Mouse (Mus musculus) kidney, postnatal 0 days (tissue): ENCODE results near the gene Aldh1l1. TPM values are rescaled to one million over a fixed set of nuclear protein-coding genes. Genes with fewer than 3 reads are reported as not detected.

ENCODE experiments used
- ATAC-seq: fragments of 200-750 bp; cut with Nextera tagmentation; replicated peaks from 2 replicates; pipeline ENCODE4 v1.8.0; 2017; ENCODE audit warnings: low read depth, moderate number of reproducible peaks, moderate TSS enrichment, moderate library complexity; ENCODE audit not compliant: low FRiP score
- DNase-seq: peaks from one replicate; pipeline ENCODE4 v3.0.0-alpha.2; 2016; ENCODE audit warnings: low spot score
- H3K27ac ChIP-seq: fragments of 300-500 bp; sonication (generic); 2 replicates; pipeline ENCODE4 v1.5.1; 2014; ENCODE audit warnings: mild to moderate bottlenecking
- H3K27me3 ChIP-seq: fragments of 300-500 bp; sonication (generic); 2 replicates; pipeline ENCODE4 v1.6.1; 2014; ENCODE audit warnings: low read length, mixed read lengths; ENCODE audit not compliant: insufficient read depth
- H3K36me3 ChIP-seq: fragments of 300-500 bp; sonication (generic); 2 replicates; pipeline ENCODE4 v1.6.1; 2014; ENCODE audit warnings: low read length, mixed read lengths; ENCODE audit not compliant: insufficient read depth
- H3K4me1 ChIP-seq: fragments of 300-500 bp; sonication (generic); replicated peaks from 2 replicates; pipeline ENCODE4 v1.6.1; 2014; ENCODE audit warnings: antibody characterized with exemption, low read length, mixed read lengths; ENCODE audit not compliant: insufficient read depth
- H3K4me2 ChIP-seq: fragments of 300-500 bp; sonication (generic); 2 replicates; pipeline ENCODE4 v1.6.1; 2014; ENCODE audit warnings: mild to moderate bottlenecking, low read length, moderate library complexity, mixed read lengths
- H3K4me3 ChIP-seq: fragments of 300-500 bp; sonication (generic); replicated peaks from 2 replicates; pipeline ENCODE4 v1.5.1; 2014; ENCODE audit warnings: low read depth, low read length
- H3K9ac ChIP-seq: fragments of 300-500 bp; sonication (generic); 2 replicates; pipeline ENCODE4 v1.6.1; 2014; ENCODE audit warnings: low read depth, low read length
- H3K9me3 ChIP-seq: fragments of 300-500 bp; sonication (generic); replicated peaks from 2 replicates; pipeline ENCODE4 v1.6.1; 2016; ENCODE audit warnings: low read length, inconsistent platforms, mixed read lengths
- CTCF ChIP-seq: IDR thresholded peaks from 2 replicates; pipeline ENCODE4 v1.5.1; 2016; ENCODE audit warnings: antibody characterized with exemption, low read depth, mild to moderate bottlenecking, moderate library complexity
- WGBS: fragments of 180-500 bp; shearing (Covaris S2); extraction: QIAGEN DNeasy Blood & Tissue Kit; methylation state at CpG from one replicate; pipeline ENCODE4 v1.1.7; 2014; 5-methylcytosine and 5-hydroxymethylcytosine counted together
- polyA plus RNA-seq: library from polyadenylated mRNA; unstranded; fragments of >200 nt; fragmentation: Nextera tagmentation; extraction: Ambion mirVana; gene quantifications from 2 replicates; pipeline ENCODE4 v1.2.1, GENCODE M21; 2015

Gene Aldh1l1
- polyA plus RNA-seq, 1 experiment from 2014 or later, result 42.8 TPM

DNA sequence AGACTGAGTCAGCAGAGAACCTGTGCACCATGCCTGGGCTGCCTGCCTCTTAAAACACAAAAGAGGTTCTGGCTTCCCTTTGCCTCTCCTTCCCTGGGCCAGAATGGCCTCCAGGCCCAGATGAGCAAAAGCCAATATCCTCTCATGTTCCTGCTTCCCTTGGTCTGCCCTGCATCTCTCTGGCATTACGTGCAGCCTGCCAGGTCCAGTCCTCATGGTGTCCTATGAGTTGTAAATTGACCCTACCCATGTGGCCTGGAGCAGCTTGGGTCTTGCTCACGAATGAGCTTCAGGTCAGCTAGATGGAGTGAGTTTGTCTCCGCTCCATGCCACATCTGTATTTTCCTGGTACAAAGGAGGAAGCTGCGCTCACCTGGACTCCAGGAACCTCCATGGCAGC, 110.8 kb downstream of the Aldh1l1 start:
- no peaks in the 10 kb centered on the region for H3K9me3 ChIP-seq
- WGBS, result 86% methylated on average over 4 of the region's 4 CpGs
- H3K4me3 ChIP-seq, result no peak overlapping the region
- H3K4me2 ChIP-seq, result no peak overlapping the region
- TF ChIP-seq CTCF, result no peak
- DNase-seq (no peak), ATAC-seq (no peak)
- no peaks in the 10 kb centered on the region for H3K4me1 ChIP-seq
- no peak overlapping the region for H3K27ac ChIP-seq
- H3K9ac ChIP-seq, result no peak overlapping the region
- no peaks in the 10 kb centered on the region for H3K27me3 ChIP-seq
- H3K36me3 ChIP-seq, result no peaks in the 10 kb centered on the region

DNA sequence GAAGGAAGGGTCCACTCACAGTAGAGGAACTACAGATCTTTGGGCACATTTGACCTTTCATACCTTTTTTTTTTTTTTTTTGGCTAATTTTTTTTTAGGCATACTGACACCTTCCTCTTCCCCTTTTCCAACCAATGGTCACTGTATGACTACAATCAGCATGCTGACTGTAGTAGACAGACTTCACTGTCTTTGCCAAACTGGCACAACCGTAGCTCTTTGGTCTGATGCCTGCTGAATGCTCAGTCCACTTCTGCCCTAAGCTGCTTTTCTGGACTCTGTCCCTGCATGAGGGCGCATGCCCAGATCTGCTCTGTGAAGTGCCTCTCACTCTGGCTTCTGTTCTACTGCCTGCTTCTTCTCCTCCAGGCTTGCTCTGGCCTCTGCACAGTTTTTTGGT, 111.4 kb downstream of the Aldh1l1 start:
- no peaks in the 10 kb centered on the region for H3K36me3 ChIP-seq
- TF ChIP-seq CTCF, result no peak
- H3K4me2 ChIP-seq, result no peak overlapping the region
- ATAC-seq, result no peak
- 83% methylated on average over 2 of the region's 2 CpGs for WGBS
- H3K9me3 ChIP-seq, result no peaks in the 10 kb centered on the region
- H3K9ac ChIP-seq, result no peak overlapping the region
- H3K27ac ChIP-seq, result no peak overlapping the region
- no peaks in the 10 kb centered on the region for H3K4me1 ChIP-seq
- H3K27me3 ChIP-seq, result no peaks in the 10 kb centered on the region
- no peak for DNase-seq
- no peak overlapping the region for H3K4me3 ChIP-seq

- TF ChIP-seq CTCF, result no peak
- Histone ChIP-seq H3K4me3 (no peak overlapping the region), H3K4me1 (no peaks in the 10 kb centered on the region), H3K36me3 (no peaks in the 10 kb centered on the region), H3K4me2 (no peak overlapping the region), H3K9me3 (no peaks in the 10 kb centered on the region), H3K9ac (no peak overlapping the region), H3K27me3 (no peaks in the 10 kb centered on the region), H3K27ac (no peak overlapping the region)
- ATAC-seq (no peak), DNase-seq (no peak)
- WGBS, result 89% methylated on average over 6 of the region's 6 CpGs
Measured at GRCm38 (mm10) chr6:90598197-90598596, 112.0 kb downstream of the Aldh1l1 start.

GRCm38 (mm10) chr6:90600351-90600750, 114.1 kb downstream of the Aldh1l1 start:
- Histone ChIP-seq H3K4me2 (no peak overlapping the region), H3K27me3 (no peaks in the 10 kb centered on the region), H3K4me3 (no peak overlapping the region), H3K27ac (no peak overlapping the region), H3K9me3 (no peaks in the 10 kb centered on the region), H3K36me3 (no peaks in the 10 kb centered on the region), H3K4me1 (no peaks in the 10 kb centered on the region), H3K9ac (no peak overlapping the region)
- ATAC-seq, result no peak
- TF ChIP-seq CTCF, result no peak
- DNase-seq, result no peak
- WGBS, result 68% methylated on average over 4 of the region's 4 CpGs

DNA sequence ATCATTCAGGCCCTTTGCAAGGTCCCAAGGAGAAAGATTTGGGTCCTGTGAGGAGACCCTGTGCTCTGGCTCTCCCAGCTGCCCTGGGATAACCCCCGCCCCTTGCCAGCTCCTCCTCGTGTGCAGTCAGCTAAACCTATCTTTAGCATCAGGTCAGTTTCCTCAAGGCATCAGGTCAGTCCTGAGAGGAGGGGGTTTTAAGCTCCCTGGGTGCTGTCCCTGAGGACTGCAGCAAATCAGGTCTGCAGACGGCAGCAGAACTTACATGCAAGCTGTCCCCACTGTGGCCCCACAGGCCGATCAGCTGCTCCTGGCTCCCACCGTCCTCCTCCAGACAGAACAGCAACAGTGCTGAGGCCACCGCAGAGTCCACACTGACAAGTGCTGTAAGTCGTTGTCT, 115.5 kb downstream of the Aldh1l1 start:
- no peak overlapping the region for H3K4me3 ChIP-seq
- 43% methylated on average over 7 of the region's 7 CpGs for WGBS
- TF ChIP-seq CTCF, result no peak

GRCm38 (mm10) chr6:90602304-90602703, 116.1 kb downstream of the Aldh1l1 start:
- 91% methylated on average over 3 of the region's 3 CpGs for WGBS
- Histone ChIP-seq H3K36me3 (no peaks in the 10 kb centered on the region), H3K9ac (no peak overlapping the region), H3K4me2 (no peak overlapping the region), H3K9me3 (no peaks in the 10 kb centered on the region), H3K27me3 (no peaks in the 10 kb centered on the region), H3K27ac (no peak overlapping the region), H3K4me3 (no peak overlapping the region), H3K4me1 (0 out of 2 replicates have a peak, but pooled peaks cover 7% of the 10 kb centered on the region)
- DNase-seq (no peak), ATAC-seq (no peak)
- TF ChIP-seq CTCF, result no peak

More for the DNA sequence above, 115.5 kb downstream of the Aldh1l1 start:
- Histone ChIP-seq H3K4me1 (0 out of 2 replicates have a peak, but pooled peaks cover 5% of the 10 kb centered on the region), H3K9me3 (no peaks in the 10 kb centered on the region), H3K9ac (no peak overlapping the region), H3K4me2 (no peak overlapping the region), H3K36me3 (no peaks in the 10 kb centered on the region), H3K27me3 (no peaks in the 10 kb centered on the region), H3K27ac (no peak overlapping the region)
- no peak for ATAC-seq
- DNase-seq, result no peak

DNA sequence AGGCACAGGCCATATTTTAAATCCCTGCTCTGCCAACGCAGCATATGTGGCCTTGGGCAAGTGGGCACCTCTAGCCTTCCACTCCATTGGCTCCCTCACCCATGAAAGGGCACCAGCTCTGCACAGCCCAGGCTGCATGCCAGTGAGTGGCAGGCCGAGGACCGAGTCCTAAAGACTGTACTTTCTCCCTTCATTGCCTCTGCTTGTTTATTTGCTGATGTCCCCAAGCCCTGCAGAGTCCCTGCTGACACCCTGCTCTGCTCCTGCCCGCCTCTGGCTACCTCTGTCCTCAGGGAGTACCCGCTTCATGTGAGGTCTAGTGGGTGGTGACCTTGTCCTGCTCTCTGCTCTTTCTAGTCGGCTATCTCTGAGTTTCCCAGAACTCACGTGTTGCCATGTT, 116.9 kb downstream of the Aldh1l1 start:
- Histone ChIP-seq H3K9me3 (no peaks in the 10 kb centered on the region), H3K9ac (no peak overlapping the region), H3K4me2 (no peak overlapping the region), H3K4me1 (0 out of 2 replicates have a peak, but pooled peaks cover 7% of the 10 kb centered on the region), H3K36me3 (no peaks in the 10 kb centered on the region), H3K27me3 (no peaks in the 10 kb centered on the region), H3K4me3 (no peak overlapping the region), H3K27ac (no peak overlapping the region)
- no peak for ATAC-seq
- TF ChIP-seq CTCF, result no peak
- DNase-seq, result no peak
- 62% methylated on average over 7 of the region's 7 CpGs for WGBS
